Mouse (Mus musculus): ENCODE measurements at regions not wholly inside any gene's neighbourhood (a gene's known extent, or its start where the extent isn't known, plus 50 kb on each side); places are given as distances from the start of the nearest gene placed in this dataset.

DNA sequence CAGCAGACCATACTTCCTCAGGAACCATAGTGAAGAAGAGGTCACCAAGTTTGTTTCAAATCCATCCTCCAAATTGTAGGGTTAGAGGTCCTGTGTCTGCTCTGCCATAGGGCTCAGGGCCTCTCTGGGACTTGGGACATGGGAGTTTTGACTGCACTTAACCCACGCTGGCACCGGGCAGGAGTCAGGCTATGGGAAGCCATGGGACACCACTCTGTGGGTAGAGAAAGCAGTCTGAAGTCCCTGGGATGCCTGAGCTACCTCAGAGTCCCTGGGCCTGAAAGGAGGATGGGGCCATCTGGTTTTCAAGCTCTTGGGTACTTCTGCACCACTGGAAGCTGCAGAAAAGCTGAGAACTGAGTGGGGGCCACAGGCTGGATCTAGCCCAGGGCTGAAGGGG, 819.7 kb upstream of the Tenm4 start:
- H3K9ac ChIP-seq, result no peak overlapping the region
- 89% methylated on average over 2 of the region's 2 CpGs for WGBS
- ATAC-seq (ENCODE audit: insufficient number of reproducible peaks, low FRiP score, low TSS enrichment, low read depth), result no peak

DNA sequence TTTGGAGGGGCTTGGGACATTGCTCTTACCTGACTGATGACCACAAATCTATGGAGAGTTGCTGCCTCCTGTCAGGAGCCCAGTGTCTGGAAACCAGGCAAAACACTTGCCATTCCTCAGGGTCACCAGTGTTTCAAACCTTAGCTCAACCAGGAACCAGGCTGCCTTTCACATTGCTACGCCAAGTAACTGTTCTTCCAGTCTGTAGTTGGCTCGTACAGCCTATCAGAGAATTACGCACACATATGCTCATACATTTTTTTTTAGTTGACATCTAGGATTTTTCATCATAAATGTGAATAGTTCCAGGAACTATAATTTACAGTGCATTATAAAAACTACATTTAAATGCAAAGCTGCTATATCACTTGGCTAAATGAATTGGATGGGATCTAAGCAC, 818.9 kb upstream of the Tenm4 start:
- WGBS, result 97% methylated on average over 3 of the region's 3 CpGs
- ATAC-seq (ENCODE audit: insufficient number of reproducible peaks, low FRiP score, low TSS enrichment, low read depth), result no peak
- Histone ChIP-seq H3K4me2 (replicated peaks) (no peak overlapping the region), H3K9me3 (replicated peaks) (no peaks in the 10 kb centered on the region), H3K9ac (no peak overlapping the region), H3K27me3 (no peaks in the 10 kb centered on the region), H3K27ac (replicated peaks) (no peak overlapping the region), H3K4me1 (no peaks in the 10 kb centered on the region), H3K4me3 (replicated peaks) (no peak overlapping the region), H3K36me3 (no peaks in the 10 kb centered on the region)

More for the DNA sequence above, 819.7 kb upstream of the Tenm4 start:
- Histone ChIP-seq H3K36me3 (no peaks in the 10 kb centered on the region), H3K27ac (replicated peaks) (no peak overlapping the region), H3K4me1 (no peaks in the 10 kb centered on the region), H3K4me2 (replicated peaks) (no peak overlapping the region), H3K27me3 (no peaks in the 10 kb centered on the region), H3K9me3 (replicated peaks) (no peaks in the 10 kb centered on the region), H3K4me3 (replicated peaks) (no peak overlapping the region)

DNA sequence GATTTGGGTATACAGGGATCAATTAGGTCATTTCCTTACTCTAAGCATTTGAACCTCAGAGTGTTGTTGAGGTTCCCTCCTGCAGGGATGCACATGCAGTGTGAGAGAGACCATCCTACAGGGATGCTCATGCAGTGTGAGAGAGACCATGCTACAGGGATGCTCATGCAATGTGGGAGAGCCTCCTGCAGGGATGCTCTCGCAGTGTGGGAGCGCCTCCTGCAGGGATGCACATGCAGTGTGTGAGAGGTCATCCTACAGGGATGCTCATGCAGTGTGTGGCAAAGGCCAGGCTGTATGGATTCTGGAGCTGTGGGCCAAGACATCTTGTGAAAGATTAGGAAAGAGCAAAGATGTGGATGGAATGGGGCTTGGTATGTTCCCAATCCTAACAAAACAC, 816.1 kb upstream of the Tenm4 start:
- Histone ChIP-seq H3K27me3 (no peaks in the 10 kb centered on the region), H3K4me3 (replicated peaks) (no peak overlapping the region), H3K4me1 (no peaks in the 10 kb centered on the region), H3K9me3 (replicated peaks) (no peaks in the 10 kb centered on the region), H3K4me2 (replicated peaks) (no peak overlapping the region), H3K9ac (no peak overlapping the region), H3K27ac (replicated peaks) (no peak overlapping the region), H3K36me3 (no peaks in the 10 kb centered on the region)
- 69% methylated on average over 2 of the region's 2 CpGs for WGBS
- no peak for ATAC-seq (ENCODE audit: insufficient number of reproducible peaks, low FRiP score, low TSS enrichment, low read depth)

DNA sequence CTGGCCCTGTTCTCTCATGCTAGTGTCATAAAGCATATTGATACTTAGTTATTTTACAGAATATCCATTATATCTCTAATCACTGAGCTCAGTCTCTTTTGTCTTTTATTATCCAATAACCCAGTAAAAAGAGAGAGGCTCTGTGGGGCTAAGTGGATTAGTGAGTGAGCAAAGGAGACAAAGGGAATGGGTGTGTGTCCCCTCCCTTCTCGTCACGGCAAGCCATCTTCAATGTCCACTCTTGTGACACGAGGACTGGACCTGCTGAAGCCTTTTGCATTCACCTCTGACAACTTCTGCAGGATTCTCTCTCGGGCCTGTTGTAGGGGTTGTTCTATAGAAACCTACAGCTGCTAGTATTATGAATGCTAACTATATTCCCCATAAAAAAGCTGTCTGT, 812.3 kb upstream of the Tenm4 start:
- Histone ChIP-seq H3K9ac (no peak overlapping the region), H3K27ac (replicated peaks) (no peak overlapping the region), H3K4me3 (replicated peaks) (no peak overlapping the region), H3K4me1 (no peaks in the 10 kb centered on the region), H3K27me3 (no peaks in the 10 kb centered on the region), H3K9me3 (replicated peaks) (no peaks in the 10 kb centered on the region), H3K36me3 (no peaks in the 10 kb centered on the region), H3K4me2 (replicated peaks) (no peak overlapping the region)
- WGBS, result 74% methylated on average over 4 of the region's 4 CpGs
- no peak for ATAC-seq (ENCODE audit: insufficient number of reproducible peaks, low FRiP score, low TSS enrichment, low read depth)

DNA sequence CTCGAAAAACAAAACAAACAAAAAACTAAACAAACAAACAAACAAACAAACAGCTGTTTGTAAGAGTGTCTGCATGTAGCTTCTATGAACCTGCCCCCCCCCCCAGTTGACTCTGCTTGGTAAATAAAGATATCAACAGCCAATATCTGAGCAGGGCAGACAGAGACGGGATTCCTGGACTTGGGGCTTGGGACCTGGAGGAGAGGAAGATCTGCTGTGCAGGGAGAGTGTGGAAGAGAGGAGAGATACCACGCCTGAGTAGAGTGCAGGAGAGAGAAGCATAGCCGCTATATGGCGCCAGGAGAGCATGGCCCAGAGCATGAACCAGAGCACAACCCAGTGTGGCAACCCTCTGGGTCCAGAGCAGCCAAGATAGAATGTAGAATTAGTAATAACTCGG, 811.9 kb upstream of the Tenm4 start:
- no peak overlapping the region for H3K27ac ChIP-seq (replicated peaks)
- H3K9ac ChIP-seq, result no peak overlapping the region
- whole genome bisulfite sequencing, result 87% methylated on average over 6 of the region's 6 CpGs
- H3K4me2 ChIP-seq (replicated peaks), result no peak overlapping the region
- H3K36me3 ChIP-seq, result no peaks in the 10 kb centered on the region
- no peaks in the 10 kb centered on the region for H3K9me3 ChIP-seq (replicated peaks)
- H3K4me3 ChIP-seq (replicated peaks), result no peak overlapping the region
- H3K4me1 ChIP-seq, result no peaks in the 10 kb centered on the region
- ATAC-seq (ENCODE audit: insufficient number of reproducible peaks, low FRiP score, low TSS enrichment, low read depth), result no peak
- no peaks in the 10 kb centered on the region for H3K27me3 ChIP-seq

All from embryonic facial prominence, embryonic 15.5 days (tissue).